In genomic region chr11:45509278-45509677, GRCm38 (mm10) we compare ENCODE assay signal across 18 mouse cellular contexts.
"Had no signal": no experiment of that assay in that cellular context is flagged by ENCODE, and none has a peak within 500 bp of the region (broad histone marks: within the 10 kb centered on the region; RNA-seq: fewer than 3 reads in every experiment).

No protein-coding gene starts in this region.

- H3K36me3 ChIP-seq: midbrain, embryonic 10.5 days; midbrain, embryonic 12.5 days; neural tube, embryonic 13.5 days; neural tube, embryonic 15.5 days had no signal

- H3K9ac ChIP-seq: lung, embryonic 14.5 days; midbrain, embryonic 12.5 days; neural tube, embryonic 13.5 days; neural tube, embryonic 15.5 days had no signal

- H3K27ac ChIP-seq: midbrain, embryonic 10.5 days; neural tube, embryonic 15.5 days had no signal

- H3K27me3 ChIP-seq: midbrain, embryonic 12.5 days; neural tube, embryonic 13.5 days; neural tube, embryonic 15.5 days had no signal

- H3K9me3 ChIP-seq: neural tube, embryonic 13.5 days; neural tube, embryonic 15.5 days had no signal

- DNase-seq: lung, adult 18-20 months; lung, postnatal 10 days; lung, postnatal 4 days; retina, postnatal 1 day; right cerebral cortex, adult 18-20 months; right cerebral cortex, postnatal 25 days; right cerebral cortex, postnatal 4 days; spleen, adult 18-20 months; thymus, adult 18-20 months; thymus, postnatal 14 days; thymus, postnatal 36 days had no signal

- H3K4me1 ChIP-seq: midbrain, embryonic 10.5 days; midbrain, embryonic 12.5 days had no signal

- H3K4me2 ChIP-seq: lung, embryonic 14.5 days; midbrain, embryonic 12.5 days; neural tube, embryonic 13.5 days; neural tube, embryonic 15.5 days had no signal

- ATAC-seq: midbrain, embryonic 16.5 days had no signal

- H3K4me3 ChIP-seq: midbrain, embryonic 10.5 days; midbrain, embryonic 12.5 days; myocyte; neural tube, embryonic 13.5 days; neural tube, embryonic 15.5 days had no signal
